Mouse (Mus musculus) heart, adult 2 months (tissue): ENCODE results near the gene Pnldc1.

Source experiments
- CTCF ChIP-seq: fragments of 200-600 bp; IDR thresholded peaks from 2 replicates; pipeline ENCODE4 v1.8.1; 2022; ENCODE audit warnings: antibody characterized with exemption, mild to moderate bottlenecking, moderate library complexity
- POLR2A ChIP-seq: fragments of 200-500 bp; IDR thresholded peaks from 2 replicates; pipeline ENCODE4 v1.6.1; 2011; ENCODE audit warnings: mild to moderate bottlenecking, low read depth, low read length, control low read depth; ENCODE audit not compliant: insufficient read depth

GRCm38 (mm10) chr17:12868640-12869039, 41.4 kb downstream of the Pnldc1 start:
- no peak for TF ChIP-seq CTCF
- no peak for TF ChIP-seq POLR2A
